Mouse (Mus musculus): ENCODE measurements at regions not wholly inside any gene's neighbourhood (a gene's known extent, or its start where the extent isn't known, plus 50 kb on each side); places are given as distances from the start of the nearest gene placed in this dataset.

- DNase-seq (ENCODE audit: extremely low spot score) = no peak
Measured at GRCm38 (mm10) chr7:134436917-134437316, 51.5 kb upstream of the D7Ertd443e start.

- DNase-seq (ENCODE audit: extremely low spot score) = no peak
Measured at GRCm38 (mm10) chr7:134439281-134439680, 53.8 kb upstream of the D7Ertd443e start.

GRCm38 (mm10) chr7:134445008-134445806 lies 59.7 kb upstream of the D7Ertd443e start:
- DNase-seq (ENCODE audit: extremely low spot score) = no peak

- DNase-seq (ENCODE audit: extremely low spot score) = no peak
Measured at GRCm38 (mm10) chr7:134447648-134448202, 62.3 kb upstream of the D7Ertd443e start.

GRCm38 (mm10) chr7:134448831-134449230 lies 63.4 kb upstream of the D7Ertd443e start:
- DNase-seq (ENCODE audit: extremely low spot score) = no peak

- DNase-seq (ENCODE audit: extremely low spot score) = no peak
Measured at GRCm38 (mm10) chr7:134462677-134463076, 77.2 kb upstream of the D7Ertd443e start.

- no peak for DNase-seq (ENCODE audit: extremely low spot score)
Measured at GRCm38 (mm10) chr7:134463380-134463779, 77.9 kb upstream of the D7Ertd443e start.

- DNase-seq (ENCODE audit: extremely low spot score) = no peak
Measured at GRCm38 (mm10) chr7:134467216-134467615, 81.8 kb upstream of the D7Ertd443e start.

GRCm38 (mm10) chr7:134471286-134471685 lies 85.8 kb upstream of the D7Ertd443e start:
- peak; percentile 34 for DNase-seq (ENCODE audit: extremely low spot score)

GRCm38 (mm10) chr7:134491326-134491725 lies 105.9 kb upstream of the D7Ertd443e start:
- DNase-seq (ENCODE audit: extremely low spot score) = no peak

- no peak for DNase-seq (ENCODE audit: extremely low spot score)
Measured at GRCm38 (mm10) chr7:134497219-134497618, 111.8 kb upstream of the D7Ertd443e start.

- no peak for DNase-seq (ENCODE audit: extremely low spot score)
Measured at GRCm38 (mm10) chr7:134497870-134498269, 112.4 kb upstream of the D7Ertd443e start.

GRCm38 (mm10) chr7:134498716-134499115 lies 113.3 kb upstream of the D7Ertd443e start:
- no peak for DNase-seq (ENCODE audit: extremely low spot score)

- no peak for DNase-seq (ENCODE audit: extremely low spot score)
Measured at GRCm38 (mm10) chr7:134499429-134499828, 114.0 kb upstream of the D7Ertd443e start.

GRCm38 (mm10) chr7:134500210-134500609 lies 114.7 kb upstream of the D7Ertd443e start:
- no peak for DNase-seq (ENCODE audit: extremely low spot score)

GRCm38 (mm10) chr7:134501079-134501478 lies 115.6 kb upstream of the D7Ertd443e start:
- DNase-seq (ENCODE audit: extremely low spot score) = peak; percentile 11

- no peak for DNase-seq (ENCODE audit: extremely low spot score)
Measured at GRCm38 (mm10) chr7:134510333-134510928, 125.0 kb upstream of the D7Ertd443e start.

- no peak for DNase-seq (ENCODE audit: extremely low spot score)
Measured at GRCm38 (mm10) chr7:134519372-134519975, 134.0 kb upstream of the D7Ertd443e start.

GRCm38 (mm10) chr7:134523897-134524296 lies 138.4 kb upstream of the D7Ertd443e start:
- DNase-seq (ENCODE audit: extremely low spot score) = no peak

- DNase-seq (ENCODE audit: extremely low spot score) = no peak
Measured at GRCm38 (mm10) chr7:134525041-134525440, 139.6 kb upstream of the D7Ertd443e start.

- DNase-seq (ENCODE audit: extremely low spot score) = no peak
Measured at GRCm38 (mm10) chr7:134525461-134525860, 140.0 kb upstream of the D7Ertd443e start.

- no peak for DNase-seq (ENCODE audit: extremely low spot score)
Measured at GRCm38 (mm10) chr7:134527351-134527750, 141.9 kb upstream of the D7Ertd443e start.

- DNase-seq (ENCODE audit: extremely low spot score) = no peak
Measured at GRCm38 (mm10) chr7:134528026-134528425, 142.4 kb upstream of the Dock1 start.

All from embryo, embryonic 9.5 days (tissue).